Mouse (Mus musculus): ENCODE data around the gene Pappa. TPM values are rescaled to one million over a fixed set of nuclear protein-coding genes. Genes with fewer than 3 reads are reported as not detected.

The Pappa gene
- total and polyA plus RNA-seq, 3 experiments: not detected

- Histone ChIP-seq H3K4me3 (replicated peaks in 1 of 3; ENCODE audit: low read depth in 2 of 3, low read length in 2 of 3, poor library complexity in 1 of 3) (no peak overlapping the region), H3K27ac (ENCODE audit: insufficient read depth, low read depth) (no peak overlapping the region), H3K4me2 (ENCODE audit: insufficient read depth, low read depth, poor library complexity, severe bottlenecking) (no peak overlapping the region), H3K79me2 (replicated peaks; ENCODE audit: control insufficient read depth, extremely low read depth, insufficient read depth, poor library complexity, severe bottlenecking) (no peaks in the 10 kb centered on the region), H3K27me3 (replicated peaks) (no peaks in the 10 kb centered on the region), H3K4me1 (ENCODE audit: control insufficient read depth in 1 of 2, insufficient read depth in 2 of 2) (no peaks in the 10 kb centered on the region), H3K36me3 (replicated peaks in 1 of 2; ENCODE audit: control insufficient read depth in 1 of 2, insufficient read depth in 1 of 2, low read length in 1 of 2) (no peaks in the 10 kb centered on the region), H3K9ac (ENCODE audit: insufficient read depth, low read depth) (no peak overlapping the region), H3K9me3 (replicated peaks; ENCODE audit: low read length) (peaks cover 61% of the 10 kb centered on the region)
- dilution Hi-C loops (cut with MboI; ENCODE audit: extremely low pct_ligation_motif_present, extremely low pct_unique_long_range_greater_than_20kb, low sequenced_read_pairs): no loop called here
- DNase-seq (ENCODE audit: extremely low read depth): no peak
- in situ Hi-C loops (cut with MboI; ENCODE audit: low pct_ligation_motif_present, low pct_unique_long_range_greater_than_20kb, low sequenced_read_pairs): no loop called here
- no peak for TF ChIP-seq RAD21 (IDR thresholded peaks at IDR 0.05; ENCODE audit: low read depth, low read length)
- TF ChIP-seq IRF4 (IDR thresholded peaks at IDR 0.05; ENCODE audit: low read depth, low read length): no peak
- no peak for TF ChIP-seq NRF1 (IDR thresholded peaks at IDR 0.05; ENCODE audit: low read depth, low read length)
- TF ChIP-seq ZMIZ1 (IDR thresholded peaks at IDR 0.05; ENCODE audit: low read depth, low read length): no peak
- TF ChIP-seq ZC3H11A (IDR thresholded peaks at IDR 0.05; ENCODE audit: low read depth, low read length): no peak
- TF ChIP-seq CHD1 (IDR thresholded peaks at IDR 0.05; ENCODE audit: low read depth, low read length): no peak
Measured at GRCm38 (mm10) chr4:65328486-65329308, 204.7 kb downstream of the Pappa start.

- Histone ChIP-seq H3K4me1 (ENCODE audit: control insufficient read depth in 1 of 2, insufficient read depth in 2 of 2) (no peaks in the 10 kb centered on the region), H3K9me3 (replicated peaks; ENCODE audit: low read length) (peaks cover 34% of the 10 kb centered on the region), H3K4me3 (replicated peaks in 1 of 3; ENCODE audit: low read depth in 2 of 3, low read length in 2 of 3, poor library complexity in 1 of 3) (no peak overlapping the region), H3K27me3 (replicated peaks) (no peaks in the 10 kb centered on the region), H3K36me3 (replicated peaks in 1 of 2; ENCODE audit: control insufficient read depth in 1 of 2, insufficient read depth in 1 of 2, low read length in 1 of 2) (no peaks in the 10 kb centered on the region), H3K4me2 (ENCODE audit: insufficient read depth, low read depth, poor library complexity, severe bottlenecking) (no peak overlapping the region), H3K9ac (ENCODE audit: insufficient read depth, low read depth) (no peak overlapping the region), H3K27ac (ENCODE audit: insufficient read depth, low read depth) (no peak overlapping the region), H3K79me2 (replicated peaks; ENCODE audit: control insufficient read depth, extremely low read depth, insufficient read depth, poor library complexity, severe bottlenecking) (no peaks in the 10 kb centered on the region)
- in situ Hi-C loops (cut with MboI; ENCODE audit: low pct_ligation_motif_present, low pct_unique_long_range_greater_than_20kb, low sequenced_read_pairs) (no loop called here), dilution Hi-C loops (cut with MboI; ENCODE audit: extremely low pct_ligation_motif_present, extremely low pct_unique_long_range_greater_than_20kb, low sequenced_read_pairs) (no loop called here)
- DNase-seq (ENCODE audit: extremely low read depth): no peak
- TF ChIP-seq ZKSCAN1 (IDR thresholded peaks at IDR 0.05; ENCODE audit: borderline replicate concordance, low read depth, low read length) (no peak), POLR2A (IDR thresholded peaks at IDR 0.05; ENCODE audit: low read depth, low read length) (no peak), NRF1 (IDR thresholded peaks at IDR 0.05; ENCODE audit: low read depth, low read length) (no peak), RCOR1 (conservative IDR thresholded peaks at IDR 0.05; ENCODE audit: low read depth, low read length) (no peak), JUN (IDR thresholded peaks at IDR 0.05; ENCODE audit: insufficient read depth, low read depth, low read length) (no peak), HCFC1 (IDR thresholded peaks at IDR 0.05; ENCODE audit: low read depth, low read length) (no peak), MEF2A (IDR thresholded peaks at IDR 0.05; ENCODE audit: borderline replicate concordance, low read depth, low read length) (no peak), ZC3H11A (IDR thresholded peaks at IDR 0.05; ENCODE audit: low read depth, low read length) (no peak), MXI1 (IDR thresholded peaks at IDR 0.05; ENCODE audit: low read depth, low read length) (no peak), PAX5 (IDR thresholded peaks at IDR 0.05; ENCODE audit: low read length) (no peak), MAZ (IDR thresholded peaks at IDR 0.05; ENCODE audit: low read depth, low read length) (no peak), JUND (conservative IDR thresholded peaks at IDR 0.05; ENCODE audit: low read depth, low read length) (no peak), KAT2A (IDR thresholded peaks at IDR 0.05; ENCODE audit: insufficient replicate concordance, low read length) (no peak), E2F4 (IDR thresholded peaks at IDR 0.05; ENCODE audit: insufficient replicate concordance, low read depth, low read length) (no peak)
Measured at GRCm38 (mm10) chr4:65333718-65334117, 209.7 kb downstream of the Pappa start.
